Mouse (Mus musculus): ENCODE results near the gene Arhgap22. TPM values are rescaled to one million over a fixed set of nuclear protein-coding genes. Genes with fewer than 3 reads are reported as not detected.

The Arhgap22 gene
- polyA plus RNA-seq, 1 experiment from 2014 or later = 8.1 TPM

GRCm38 (mm10) chr14:33230672-33231071 lies 16.8 kb downstream of the Arhgap22 start:
- 81% methylated on average over 4 of the region's 4 CpGs for WGBS
- Histone ChIP-seq H3K4me1 (ENCODE audit: control insufficient read depth, insufficient read depth, low read length) (no peaks in the 10 kb centered on the region), H3K36me3 (ENCODE audit: control insufficient read depth, insufficient read depth, low read length) (no peaks in the 10 kb centered on the region), H3K9me3 (ENCODE audit: control insufficient read depth, low read depth, low read length) (no peaks in the 10 kb centered on the region), H3K9ac (replicated peaks; ENCODE audit: low read depth, low read length) (no peak overlapping the region), H3K4me2 (replicated peaks; ENCODE audit: low read depth, low read length) (no peak overlapping the region), H3K4me3 (ENCODE audit: low read depth, low read length) (no peak overlapping the region), H3K27me3 (ENCODE audit: control insufficient read depth, insufficient read depth, low read length) (no peaks in the 10 kb centered on the region), H3K27ac (ENCODE audit: low read length) (no peak overlapping the region)
- no peak for ATAC-seq (ENCODE audit: insufficient number of reproducible peaks, insufficient read depth, low FRiP score, low read depth)

- no peaks in the 10 kb centered on the region for H3K4me1 ChIP-seq (ENCODE audit: control insufficient read depth, insufficient read depth, low read length)
- H3K4me2 ChIP-seq (replicated peaks; ENCODE audit: low read depth, low read length) = no peak overlapping the region
- 86% methylated on average over 3 of the region's 3 CpGs for WGBS
- H3K36me3 ChIP-seq (ENCODE audit: control insufficient read depth, insufficient read depth, low read length) = no peaks in the 10 kb centered on the region
- no peak for ATAC-seq (ENCODE audit: insufficient number of reproducible peaks, insufficient read depth, low FRiP score, low read depth)
- H3K27ac ChIP-seq (ENCODE audit: low read length) = no peak overlapping the region
- H3K27me3 ChIP-seq (ENCODE audit: control insufficient read depth, insufficient read depth, low read length) = no peaks in the 10 kb centered on the region
- no peak overlapping the region for H3K9ac ChIP-seq (replicated peaks; ENCODE audit: low read depth, low read length)
- no peaks in the 10 kb centered on the region for H3K9me3 ChIP-seq (ENCODE audit: control insufficient read depth, low read depth, low read length)
- no peak overlapping the region for H3K4me3 ChIP-seq (ENCODE audit: low read depth, low read length)
Measured at GRCm38 (mm10) chr14:33231311-33231710, 17.5 kb downstream of the Arhgap22 start.

GRCm38 (mm10) chr14:33232048-33232447 lies 18.2 kb downstream of the Arhgap22 start:
- no peaks in the 10 kb centered on the region for H3K9me3 ChIP-seq (ENCODE audit: control insufficient read depth, low read depth, low read length)
- H3K4me3 ChIP-seq (ENCODE audit: low read depth, low read length) = no peak overlapping the region
- no peak for ATAC-seq (ENCODE audit: insufficient number of reproducible peaks, insufficient read depth, low FRiP score, low read depth)
- no peak overlapping the region for H3K9ac ChIP-seq (replicated peaks; ENCODE audit: low read depth, low read length)
- whole genome bisulfite sequencing = 71% methylated on average over 5 of the region's 5 CpGs
- H3K4me2 ChIP-seq (replicated peaks; ENCODE audit: low read depth, low read length) = no peak overlapping the region
- H3K36me3 ChIP-seq (ENCODE audit: control insufficient read depth, insufficient read depth, low read length) = no peaks in the 10 kb centered on the region
- H3K27me3 ChIP-seq (ENCODE audit: control insufficient read depth, insufficient read depth, low read length) = no peaks in the 10 kb centered on the region
- no peak overlapping the region for H3K27ac ChIP-seq (ENCODE audit: low read length)
- no peaks in the 10 kb centered on the region for H3K4me1 ChIP-seq (ENCODE audit: control insufficient read depth, insufficient read depth, low read length)

- H3K9ac ChIP-seq (replicated peaks; ENCODE audit: low read depth, low read length) = no peak overlapping the region
- no peaks in the 10 kb centered on the region for H3K36me3 ChIP-seq (ENCODE audit: control insufficient read depth, insufficient read depth, low read length)
- no peak for ATAC-seq (ENCODE audit: insufficient number of reproducible peaks, insufficient read depth, low FRiP score, low read depth)
- no peaks in the 10 kb centered on the region for H3K9me3 ChIP-seq (ENCODE audit: control insufficient read depth, low read depth, low read length)
- no peaks in the 10 kb centered on the region for H3K27me3 ChIP-seq (ENCODE audit: control insufficient read depth, insufficient read depth, low read length)
- H3K27ac ChIP-seq (ENCODE audit: low read length) = no peak overlapping the region
- WGBS = 84% methylated on average over 6 of the region's 6 CpGs
- no peaks in the 10 kb centered on the region for H3K4me1 ChIP-seq (ENCODE audit: control insufficient read depth, insufficient read depth, low read length)
- no peak overlapping the region for H3K4me3 ChIP-seq (ENCODE audit: low read depth, low read length)
- H3K4me2 ChIP-seq (replicated peaks; ENCODE audit: low read depth, low read length) = no peak overlapping the region
Measured at GRCm38 (mm10) chr14:33235661-33236060, 21.8 kb downstream of the Arhgap22 start.

- ATAC-seq (ENCODE audit: insufficient number of reproducible peaks, insufficient read depth, low FRiP score, low read depth) = no peak
- Histone ChIP-seq H3K27ac (ENCODE audit: low read length) (no peak overlapping the region), H3K4me2 (replicated peaks; ENCODE audit: low read depth, low read length) (no peak overlapping the region), H3K9me3 (ENCODE audit: control insufficient read depth, low read depth, low read length) (no peaks in the 10 kb centered on the region), H3K27me3 (ENCODE audit: control insufficient read depth, insufficient read depth, low read length) (no peaks in the 10 kb centered on the region), H3K9ac (replicated peaks; ENCODE audit: low read depth, low read length) (no peak overlapping the region), H3K4me3 (ENCODE audit: low read depth, low read length) (no peak overlapping the region), H3K36me3 (ENCODE audit: control insufficient read depth, insufficient read depth, low read length) (no peaks in the 10 kb centered on the region), H3K4me1 (ENCODE audit: control insufficient read depth, insufficient read depth, low read length) (no peaks in the 10 kb centered on the region)
- 81% methylated on average over 2 of the region's 2 CpGs for WGBS
Measured at GRCm38 (mm10) chr14:33240400-33240799, 26.6 kb downstream of the Arhgap22 start.

GRCm38 (mm10) chr14:33243261-33243660 lies 29.4 kb downstream of the Arhgap22 start:
- Histone ChIP-seq H3K4me2 (replicated peaks; ENCODE audit: low read depth, low read length) (no peak overlapping the region), H3K9ac (replicated peaks; ENCODE audit: low read depth, low read length) (no peak overlapping the region), H3K36me3 (ENCODE audit: control insufficient read depth, insufficient read depth, low read length) (no peaks in the 10 kb centered on the region), H3K27me3 (ENCODE audit: control insufficient read depth, insufficient read depth, low read length) (no peaks in the 10 kb centered on the region), H3K9me3 (ENCODE audit: control insufficient read depth, low read depth, low read length) (no peaks in the 10 kb centered on the region), H3K27ac (ENCODE audit: low read length) (no peak overlapping the region), H3K4me1 (ENCODE audit: control insufficient read depth, insufficient read depth, low read length) (no peaks in the 10 kb centered on the region), H3K4me3 (ENCODE audit: low read depth, low read length) (no peak overlapping the region)
- ATAC-seq (ENCODE audit: insufficient number of reproducible peaks, insufficient read depth, low FRiP score, low read depth) = no peak
- WGBS = 64% methylated on average over 2 of the region's 2 CpGs

- H3K4me3 ChIP-seq (ENCODE audit: low read depth, low read length) = no peak overlapping the region
- no peak overlapping the region for H3K27ac ChIP-seq (ENCODE audit: low read length)
- H3K4me1 ChIP-seq (ENCODE audit: control insufficient read depth, insufficient read depth, low read length) = no peaks in the 10 kb centered on the region
- H3K27me3 ChIP-seq (ENCODE audit: control insufficient read depth, insufficient read depth, low read length) = no peaks in the 10 kb centered on the region
- no peak for ATAC-seq (ENCODE audit: insufficient number of reproducible peaks, insufficient read depth, low FRiP score, low read depth)
- H3K36me3 ChIP-seq (ENCODE audit: control insufficient read depth, insufficient read depth, low read length) = no peaks in the 10 kb centered on the region
- 56% methylated on average over 3 of the region's 3 CpGs for WGBS
- no peak overlapping the region for H3K9ac ChIP-seq (replicated peaks; ENCODE audit: low read depth, low read length)
- H3K4me2 ChIP-seq (replicated peaks; ENCODE audit: low read depth, low read length) = no peak overlapping the region
- no peaks in the 10 kb centered on the region for H3K9me3 ChIP-seq (ENCODE audit: control insufficient read depth, low read depth, low read length)
Measured at GRCm38 (mm10) chr14:33244519-33244918, 30.7 kb downstream of the Arhgap22 start.

GRCm38 (mm10) chr14:33244946-33245345 lies 31.1 kb downstream of the Arhgap22 start:
- Histone ChIP-seq H3K4me3 (ENCODE audit: low read depth, low read length) (no peak overlapping the region), H3K4me1 (ENCODE audit: control insufficient read depth, insufficient read depth, low read length) (0 out of 2 replicates have a peak, but pooled peaks cover 1% of the 10 kb centered on the region), H3K27ac (ENCODE audit: low read length) (no peak overlapping the region), H3K9me3 (ENCODE audit: control insufficient read depth, low read depth, low read length) (no peaks in the 10 kb centered on the region), H3K36me3 (ENCODE audit: control insufficient read depth, insufficient read depth, low read length) (no peaks in the 10 kb centered on the region), H3K9ac (replicated peaks; ENCODE audit: low read depth, low read length) (no peak overlapping the region), H3K4me2 (replicated peaks; ENCODE audit: low read depth, low read length) (no peak overlapping the region), H3K27me3 (ENCODE audit: control insufficient read depth, insufficient read depth, low read length) (no peaks in the 10 kb centered on the region)
- ATAC-seq (ENCODE audit: insufficient number of reproducible peaks, insufficient read depth, low FRiP score, low read depth) = no peak
- WGBS = 80% methylated on average over 2 of the region's 2 CpGs

GRCm38 (mm10) chr14:33246476-33246875 lies 32.6 kb downstream of the Arhgap22 start:
- Histone ChIP-seq H3K4me3 (ENCODE audit: low read depth, low read length) (no peak overlapping the region), H3K9ac (replicated peaks; ENCODE audit: low read depth, low read length) (no peak overlapping the region), H3K27me3 (ENCODE audit: control insufficient read depth, insufficient read depth, low read length) (no peaks in the 10 kb centered on the region), H3K9me3 (ENCODE audit: control insufficient read depth, low read depth, low read length) (no peaks in the 10 kb centered on the region), H3K36me3 (ENCODE audit: control insufficient read depth, insufficient read depth, low read length) (no peaks in the 10 kb centered on the region), H3K4me1 (ENCODE audit: control insufficient read depth, insufficient read depth, low read length) (peaks cover 9% of the 10 kb centered on the region), H3K27ac (ENCODE audit: low read length) (no peak overlapping the region), H3K4me2 (replicated peaks; ENCODE audit: low read depth, low read length) (no peak overlapping the region)
- WGBS = 40% methylated on average over 8 of the region's 8 CpGs
- no peak for ATAC-seq (ENCODE audit: insufficient number of reproducible peaks, insufficient read depth, low FRiP score, low read depth)
